Mouse (Mus musculus): Measurements from ENCODE around the gene Stk11. TPM values are rescaled to one million over a fixed set of nuclear protein-coding genes. Genes with fewer than 3 reads are reported as not detected.

Stk11 gene
- polyA plus RNA-seq (2015; fragmentation: Nextera tagmentation; extraction: Ambion mirVana) = 13.8 and 15.3 TPM in 2 replicates

- H3K4me3 ChIP-seq (ENCODE audit: low read length) = peak within 1 kb of the TSS; percentile 92
- H3K4me1 ChIP-seq (ENCODE audit: control insufficient read depth, insufficient read depth, low read length) = peaks cover 36% of the 10 kb centered on the region
- H3K9ac ChIP-seq (ENCODE audit: low read length) = peak within 1 kb of the TSS; percentile 94
- peak; percentile 97 for ATAC-seq (replicated peaks; ENCODE audit: extremely low read depth, insufficient read depth, low FRiP score)
- peak within 1 kb of the TSS; percentile 96 for H3K4me2 ChIP-seq (ENCODE audit: low read depth, low read length)
- H3K27ac ChIP-seq (ENCODE audit: low read length) = peak within 1 kb of the TSS; percentile 95
- H3K36me3 ChIP-seq (ENCODE audit: control insufficient read depth, insufficient read depth) = peaks cover 6% of the 10 kb centered on the region; the same call in 1 of the 2 replicates
- H3K9me3 ChIP-seq (replicated peaks; ENCODE audit: control insufficient read depth, low read length) = no peaks in the 10 kb centered on the region
- under 1% methylated on average over 70 of the region's 70 CpGs for WGBS
- H3K27me3 ChIP-seq (ENCODE audit: control insufficient read depth, insufficient read depth, low read length) = no peaks in the 10 kb centered on the region
These were observed at the start of gene Stk11 for GRCm38 (mm10) chr10:80115290-80115943. Gene Stk11, plus strand, starts transcription at chr10:80115803.

GRCm38 (mm10) chr10:80069251-80069650 lies 46.4 kb upstream of the Stk11 start:
- no peaks in the 10 kb centered on the region for H3K27me3 ChIP-seq (ENCODE audit: control insufficient read depth, insufficient read depth, low read length)
- 93% methylated on average over 6 of the region's 7 CpGs for WGBS
- no peak for ATAC-seq (replicated peaks; ENCODE audit: extremely low read depth, insufficient read depth, low FRiP score)
- no peaks in the 10 kb centered on the region for H3K36me3 ChIP-seq (ENCODE audit: control insufficient read depth, insufficient read depth)
- H3K4me1 ChIP-seq (ENCODE audit: control insufficient read depth, insufficient read depth, low read length) = peaks cover 18% of the 10 kb centered on the region
- H3K9me3 ChIP-seq (replicated peaks; ENCODE audit: control insufficient read depth, low read length) = no peaks in the 10 kb centered on the region
- no peak overlapping the region for H3K4me3 ChIP-seq (ENCODE audit: low read length)
- no peak overlapping the region for H3K9ac ChIP-seq (ENCODE audit: low read length)
- no peak overlapping the region for H3K4me2 ChIP-seq (ENCODE audit: low read depth, low read length)
- H3K27ac ChIP-seq (ENCODE audit: low read length) = no peak overlapping the region

DNA sequence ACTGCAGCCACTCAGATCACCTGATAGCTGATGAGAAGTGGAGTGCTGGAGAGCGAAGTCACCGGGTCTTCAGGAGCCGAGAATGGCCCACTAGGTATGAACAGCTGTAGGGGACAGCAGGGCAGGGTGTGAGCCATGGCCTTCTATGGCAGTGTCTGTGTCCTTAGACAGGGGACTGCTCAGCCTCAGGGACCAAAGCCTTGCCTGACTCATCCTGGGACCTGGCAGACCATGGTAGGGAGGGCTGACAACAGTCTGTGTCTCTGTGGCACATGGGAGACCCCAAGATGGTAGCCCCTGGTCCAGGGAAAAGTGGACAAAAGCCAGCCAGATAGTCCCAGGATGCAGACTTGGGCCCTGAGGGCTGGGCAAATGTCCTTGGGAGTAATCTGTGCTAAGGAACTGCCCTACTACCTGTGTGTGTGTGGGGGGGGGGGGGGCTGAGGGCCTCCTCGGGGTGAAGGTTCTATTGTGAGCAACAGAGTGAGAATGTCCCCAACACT lies 45.6 kb upstream of the Stk11 start:
- H3K27ac ChIP-seq (ENCODE audit: low read length) = no peak overlapping the region
- no peak overlapping the region for H3K4me3 ChIP-seq (ENCODE audit: low read length)
- 93% methylated on average over 4 of the region's 4 CpGs for WGBS

GRCm38 (mm10) chr10:80070837-80071515 lies 44.6 kb upstream of the Stk11 start:
- WGBS = 40% methylated on average over 9 of the region's 9 CpGs
- Histone ChIP-seq H3K9me3 (replicated peaks; ENCODE audit: control insufficient read depth, low read length) (no peaks in the 10 kb centered on the region), H3K36me3 (ENCODE audit: control insufficient read depth, insufficient read depth) (no peaks in the 10 kb centered on the region), H3K4me2 (ENCODE audit: low read depth, low read length) (0 out of 2 replicates have a peak overlapping the region, but pooled peaks have one; percentile 27), H3K27me3 (ENCODE audit: control insufficient read depth, insufficient read depth, low read length) (no peaks in the 10 kb centered on the region), H3K4me1 (ENCODE audit: control insufficient read depth, insufficient read depth, low read length) (peaks cover 32% of the 10 kb centered on the region), H3K4me3 (ENCODE audit: low read length) (no peak overlapping the region), H3K9ac (ENCODE audit: low read length) (peak overlapping the region; percentile 59), H3K27ac (ENCODE audit: low read length) (peak overlapping the region; percentile 85)
- peak; percentile 77 for ATAC-seq (replicated peaks; ENCODE audit: extremely low read depth, insufficient read depth, low FRiP score)

More for the DNA sequence above, 45.6 kb upstream of the Stk11 start:
- peaks cover 24% of the 10 kb centered on the region for H3K4me1 ChIP-seq (ENCODE audit: control insufficient read depth, insufficient read depth, low read length)
- no peaks in the 10 kb centered on the region for H3K9me3 ChIP-seq (replicated peaks; ENCODE audit: control insufficient read depth, low read length)
- no peak for ATAC-seq (replicated peaks; ENCODE audit: extremely low read depth, insufficient read depth, low FRiP score)
- no peaks in the 10 kb centered on the region for H3K36me3 ChIP-seq (ENCODE audit: control insufficient read depth, insufficient read depth)
- no peak overlapping the region for H3K4me2 ChIP-seq (ENCODE audit: low read depth, low read length)
- H3K27me3 ChIP-seq (ENCODE audit: control insufficient read depth, insufficient read depth, low read length) = no peaks in the 10 kb centered on the region
- no peak overlapping the region for H3K9ac ChIP-seq (ENCODE audit: low read length)

DNA sequence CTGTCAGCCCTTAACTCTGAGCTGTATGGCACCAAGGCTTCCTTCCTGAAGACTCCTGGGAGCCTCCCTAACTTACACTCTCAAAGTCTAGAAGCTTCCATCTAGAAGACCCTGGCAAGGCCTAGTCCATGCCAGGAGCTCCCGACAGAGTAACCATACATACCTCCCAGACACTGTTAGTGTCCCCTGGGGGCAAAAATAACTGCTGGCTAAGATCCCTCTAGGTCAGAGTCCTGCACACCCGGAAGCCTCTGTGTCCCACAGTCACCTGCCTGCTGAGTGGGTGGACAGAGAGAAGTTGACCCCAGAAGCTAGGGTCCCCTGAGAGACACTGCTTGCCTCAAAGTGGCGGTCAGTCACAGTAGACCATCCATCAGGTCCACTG lies 44.1 kb upstream of the Stk11 start:
- H3K9ac ChIP-seq (ENCODE audit: low read length) = peak overlapping the region; percentile 59
- no peaks in the 10 kb centered on the region for H3K27me3 ChIP-seq (ENCODE audit: control insufficient read depth, insufficient read depth, low read length)
- no peak overlapping the region for H3K4me3 ChIP-seq (ENCODE audit: low read length)
- peaks cover 32% of the 10 kb centered on the region for H3K4me1 ChIP-seq (ENCODE audit: control insufficient read depth, insufficient read depth, low read length)
- WGBS = 41% methylated on average over 3 of the region's 3 CpGs
- no peaks in the 10 kb centered on the region for H3K9me3 ChIP-seq (replicated peaks; ENCODE audit: control insufficient read depth, low read length)
- H3K36me3 ChIP-seq (ENCODE audit: control insufficient read depth, insufficient read depth) = no peaks in the 10 kb centered on the region
- H3K27ac ChIP-seq (ENCODE audit: low read length) = peak overlapping the region; percentile 85
- no peak for ATAC-seq (replicated peaks; ENCODE audit: extremely low read depth, insufficient read depth, low FRiP score)
- H3K4me2 ChIP-seq (ENCODE audit: low read depth, low read length) = 0 out of 2 replicates have a peak overlapping the region, but pooled peaks have one; percentile 27

DNA sequence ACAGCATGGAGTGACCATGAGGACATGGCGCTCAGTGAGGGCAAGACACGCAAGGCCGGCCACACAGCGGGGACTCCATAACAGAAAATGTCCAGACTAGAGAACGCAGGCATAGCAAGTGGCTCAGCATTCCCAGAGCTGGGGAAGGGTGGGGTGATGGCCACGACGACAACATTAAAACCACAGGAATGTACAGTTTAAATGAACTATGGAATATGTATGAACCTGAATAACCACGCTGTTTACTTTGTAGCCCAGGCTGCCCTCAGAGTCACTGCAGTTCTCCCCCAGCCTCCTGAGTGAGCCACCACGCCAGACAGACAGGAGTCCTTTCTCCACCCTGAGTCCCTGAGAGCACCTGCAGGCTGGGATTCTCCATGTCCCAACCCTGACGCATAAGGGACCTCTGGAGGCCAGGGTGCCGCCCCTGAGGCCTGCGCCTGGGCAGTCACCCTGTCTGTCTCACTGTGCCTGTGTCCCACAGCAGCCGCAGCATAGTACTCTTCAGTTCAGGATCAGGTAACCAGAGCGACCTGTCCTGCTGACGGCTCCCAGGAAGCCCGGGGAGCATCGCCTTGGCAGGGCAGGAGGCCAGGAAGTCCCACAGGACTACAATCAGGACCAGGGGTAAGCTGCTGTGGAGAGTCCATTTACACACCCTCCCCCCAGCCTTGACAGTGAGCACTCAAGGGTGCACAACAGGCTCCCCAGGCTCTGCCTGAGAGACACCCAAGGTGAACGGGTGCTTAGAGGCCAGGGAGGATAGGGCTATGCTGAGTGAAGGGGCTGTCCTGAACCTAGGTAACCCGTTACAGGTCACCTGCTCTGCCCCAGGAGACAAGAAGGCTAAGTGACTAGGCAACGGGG lies 42.7 kb upstream of the Stk11 start:
- no peaks in the 10 kb centered on the region for H3K36me3 ChIP-seq (ENCODE audit: control insufficient read depth, insufficient read depth)
- 78% methylated on average over 20 of the region's 20 CpGs for WGBS
- ATAC-seq (replicated peaks; ENCODE audit: extremely low read depth, insufficient read depth, low FRiP score) = no peak
- H3K27me3 ChIP-seq (ENCODE audit: control insufficient read depth, insufficient read depth, low read length) = no peaks in the 10 kb centered on the region
- no peak overlapping the region for H3K27ac ChIP-seq (ENCODE audit: low read length)
- no peak overlapping the region for H3K4me3 ChIP-seq (ENCODE audit: low read length)
- no peak overlapping the region for H3K4me2 ChIP-seq (ENCODE audit: low read depth, low read length)
- H3K9ac ChIP-seq (ENCODE audit: low read length) = no peak overlapping the region
- peaks cover 32% of the 10 kb centered on the region for H3K4me1 ChIP-seq (ENCODE audit: control insufficient read depth, insufficient read depth, low read length)
- H3K9me3 ChIP-seq (replicated peaks; ENCODE audit: control insufficient read depth, low read length) = no peaks in the 10 kb centered on the region

- peak overlapping the region; percentile 8; the same call in 1 of the 2 replicates for H3K27ac ChIP-seq (ENCODE audit: low read length)
- peak overlapping the region; percentile 59 for H3K9ac ChIP-seq (ENCODE audit: low read length)
- H3K27me3 ChIP-seq (ENCODE audit: control insufficient read depth, insufficient read depth, low read length) = no peaks in the 10 kb centered on the region
- peaks cover 6% of the 10 kb centered on the region; the same call in 1 of the 2 replicates for H3K36me3 ChIP-seq (ENCODE audit: control insufficient read depth, insufficient read depth)
- peak overlapping the region; percentile 56 for H3K4me2 ChIP-seq (ENCODE audit: low read depth, low read length)
- ATAC-seq (replicated peaks; ENCODE audit: extremely low read depth, insufficient read depth, low FRiP score) = peak; percentile 45
- 17% methylated on average over 28 of the region's 28 CpGs for WGBS
- peak overlapping the region; percentile 32 for H3K4me3 ChIP-seq (ENCODE audit: low read length)
- H3K4me1 ChIP-seq (ENCODE audit: control insufficient read depth, insufficient read depth, low read length) = peaks cover 32% of the 10 kb centered on the region
- H3K9me3 ChIP-seq (replicated peaks; ENCODE audit: control insufficient read depth, low read length) = no peaks in the 10 kb centered on the region
These were observed 40.6 kb upstream of the Stk11 start for GRCm38 (mm10) chr10:80074813-80075601.

- Histone ChIP-seq H3K36me3 (ENCODE audit: control insufficient read depth, insufficient read depth) (peaks cover 13% of the 10 kb centered on the region; the same call in 1 of the 2 replicates), H3K4me2 (ENCODE audit: low read depth, low read length) (no peak overlapping the region), H3K27me3 (ENCODE audit: control insufficient read depth, insufficient read depth, low read length) (no peaks in the 10 kb centered on the region), H3K4me3 (ENCODE audit: low read length) (no peak overlapping the region), H3K4me1 (ENCODE audit: control insufficient read depth, insufficient read depth, low read length) (peaks cover 27% of the 10 kb centered on the region), H3K9me3 (replicated peaks; ENCODE audit: control insufficient read depth, low read length) (no peaks in the 10 kb centered on the region), H3K9ac (ENCODE audit: low read length) (no peak overlapping the region), H3K27ac (ENCODE audit: low read length) (no peak overlapping the region)
- ATAC-seq (replicated peaks; ENCODE audit: extremely low read depth, insufficient read depth, low FRiP score) = no peak
- 83% methylated on average over 1 of the region's 1 CpGs for WGBS
These were observed 39.7 kb upstream of the Stk11 start for GRCm38 (mm10) chr10:80075924-80076323.
